Mouse (Mus musculus) brain, embryonic 14.5 days (tissue): ENCODE results near the gene Dnajc1.

ENCODE experiments used
- CTCF ChIP-seq: fragments of 200-500 bp; IDR thresholded peaks from 2 replicates; pipeline ENCODE4 v1.5.1; 2012; ENCODE audit warnings: inconsistent platforms, mild to moderate bottlenecking, moderate library complexity, borderline replicate concordance; ENCODE audit not compliant: insufficient read depth, insufficient read length; ENCODE audit errors: extremely low read depth
- POLR2A ChIP-seq: fragments of 200-500 bp; IDR thresholded peaks from 2 replicates; pipeline ENCODE4 v1.6.1; 2012; ENCODE audit warnings: mild to moderate bottlenecking, inconsistent platforms, borderline replicate concordance; ENCODE audit not compliant: poor library complexity, insufficient read depth, insufficient read length, severe bottlenecking; ENCODE audit errors: extremely low read depth

- TF ChIP-seq CTCF: no peak
- no peak for TF ChIP-seq POLR2A
These were observed 233.2 kb downstream of the Dnajc1 start for GRCm38 (mm10) chr2:18159426-18159825.
